Comparison of ENCODE assay signal across 9 mouse cellular contexts in the genomic region with DNA sequence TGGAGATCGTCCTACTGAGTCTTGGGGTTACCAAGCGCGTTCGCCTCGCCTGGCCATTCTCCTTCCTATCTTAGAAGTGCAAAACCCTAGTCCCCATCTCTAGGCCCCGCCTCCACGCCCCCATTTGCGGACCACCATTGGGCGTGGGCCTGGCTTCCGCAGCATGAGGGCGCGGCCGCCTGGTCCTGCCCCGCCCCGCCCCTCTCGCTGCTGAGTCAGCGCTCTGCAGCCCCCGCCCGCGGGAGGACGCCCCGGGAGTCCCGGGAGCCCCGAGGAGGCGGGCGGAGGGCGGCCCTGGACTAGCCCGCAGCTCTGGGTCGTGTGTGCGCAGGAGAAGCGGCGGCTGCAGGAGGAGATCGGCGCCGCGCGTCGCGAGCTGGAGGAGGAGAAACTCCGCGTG. TPM values are rescaled to one million over a fixed set of nuclear protein-coding genes. Genes with fewer than 3 reads are reported as not detected.
DNase-seq lines count a peak whose midpoint lies in the region; ATAC-seq lines count a peak whose summit lies in the region.
"Had no signal": no experiment of that assay in that cellular context is flagged by ENCODE, and none has a peak within 500 bp of the region (broad histone marks: within the 10 kb centered on the region; RNA-seq: fewer than 3 reads in every experiment).

No protein-coding gene starts in this region.

- H3K4me3 ChIP-seq in limb, embryonic 12.5 days (replicated peaks): peak overlapping the region; percentile 52

- under 1% methylated on average over 41 of the region's 41 CpGs for WGBS in limb, embryonic 12.5 days

- 0 out of 2 replicates have a peak overlapping the region, but pooled peaks have one; percentile 23 for H3K27ac ChIP-seq in limb, embryonic 12.5 days
- H3K27ac ChIP-seq: macrophage had no signal

- 0 out of 2 replicates have a peak, but pooled peaks cover 22% of the 10 kb centered on the region for H3K4me1 ChIP-seq in limb, embryonic 12.5 days (replicated peaks)

- peak; percentile 53 for ATAC-seq in limb, embryonic 12.5 days (ENCODE audit: insufficient number of reproducible peaks, insufficient read depth, low FRiP score, low TSS enrichment, low read depth)

- H3K4me2 ChIP-seq in limb, embryonic 12.5 days: peak overlapping the region; percentile 83

- H3K9ac ChIP-seq in limb, embryonic 12.5 days (replicated peaks): peak overlapping the region; percentile 58

- peaks cover 81% of the 10 kb centered on the region for H3K27me3 ChIP-seq in limb, embryonic 12.5 days

- peak; percentile 53 to 67 for DNase-seq in layer of hippocampus, postnatal 10 days (ENCODE audit: low spot score in 2 of 2)
- DNase-seq in layer of hippocampus, adult 11-12 months (ENCODE audit: low spot score): no peak
- DNase-seq in adrenal gland, postnatal 25 days: peak; percentile 70
- peak; percentile 62 for DNase-seq in gastrocnemius, postnatal 25 days
- DNase-seq in naive thymus-derived CD4-positive, alpha-beta T cell, adult 2 months (ENCODE audit: low read depth): peak; percentile 44
- peak; percentile 88 for DNase-seq in thymus, postnatal 14 days
- DNase-seq in cerebellum, adult 9-10 months: no peak

- no peaks in the 10 kb centered on the region for H3K36me3 ChIP-seq in limb, embryonic 12.5 days

- no peaks in the 10 kb centered on the region for H3K9me3 ChIP-seq in limb, embryonic 12.5 days

RNA-seq across cellular contexts. Expression of a gene that starts 4.6 kb away (rescaled TPM):
- 10 to 100 TPM; 11.2 to 13.5 TPM for total RNA-seq in layer of hippocampus, postnatal 10 days (2021)
- 0.76 and 1.4 TPM in 2 replicates for total RNA-seq in adrenal gland, postnatal 25 days (2021)
- under 1 TPM; 0.26 to 0.32 TPM for total RNA-seq in gastrocnemius, postnatal 25 days (2021)
- 4.7 and 6.7 TPM in 2 replicates for polyA plus RNA-seq in limb, embryonic 12.5 days (2016; fragmentation: Nextera tagmentation; extraction: Ambion mirVana)

RNA-seq across cellular contexts. Expression of a gene that starts 13.9 kb away (rescaled TPM):
- total RNA-seq in layer of hippocampus, postnatal 10 days (2021): not detected
- not detected in 2 replicates for total RNA-seq in adrenal gland, postnatal 25 days (2021)
- 1 to 10 TPM; 3.3 to 5.9 TPM for total RNA-seq in gastrocnemius, postnatal 25 days (2021)
- 0.64 TPM in 1 of 2 replicates, not detected in the other for polyA plus RNA-seq in limb, embryonic 12.5 days (2016; fragmentation: Nextera tagmentation; extraction: Ambion mirVana)

RNA-seq across cellular contexts. Expression of a gene that starts 16.5 kb away (rescaled TPM):
- 1 to 10 TPM; 1.4 to 1.7 TPM for total RNA-seq in layer of hippocampus, postnatal 10 days (2021)
- total RNA-seq in adrenal gland, postnatal 25 days (2021): 2.5 and 3.6 TPM in 2 replicates
- 1 to 10 TPM in 1 of 2 experiments, under 1 TPM in 1; 0.69 to 1.2 TPM for total RNA-seq in gastrocnemius, postnatal 25 days (2021)
- 0.61 and 0.68 TPM in 2 replicates for polyA plus RNA-seq in limb, embryonic 12.5 days (2016; fragmentation: Nextera tagmentation; extraction: Ambion mirVana)

RNA-seq across cellular contexts. Expression of a gene that starts 18.9 kb away (rescaled TPM):
- not detected for total RNA-seq in layer of hippocampus, postnatal 10 days (2021)
- not detected in 2 replicates for total RNA-seq in adrenal gland, postnatal 25 days (2021)
- not detected for total RNA-seq in gastrocnemius, postnatal 25 days (2021)
- not detected in 2 replicates for polyA plus RNA-seq in limb, embryonic 12.5 days (2016; fragmentation: Nextera tagmentation; extraction: Ambion mirVana)
- polyA plus RNA-seq: macrophage had no signal

RNA-seq across cellular contexts. Expression of a gene that starts 24.6 kb away (rescaled TPM):
- under 1 TPM; 0.49 to 0.66 TPM for total RNA-seq in layer of hippocampus, postnatal 10 days (2021)
- 0.67 TPM in 1 of 2 replicates, not detected in the other for total RNA-seq in adrenal gland, postnatal 25 days (2021)
- total RNA-seq in gastrocnemius, postnatal 25 days (2021): under 1 TPM; 0.33 to 0.35 TPM
- 0.73 and 1.6 TPM in 2 replicates for polyA plus RNA-seq in limb, embryonic 12.5 days (2016; fragmentation: Nextera tagmentation; extraction: Ambion mirVana)
- polyA plus RNA-seq: macrophage had no signal

Comparison
In these comparisons a context has a peak if more than half of its experiments do, and no peak if none do; other contexts are left out.
1. DNase-seq: peak in layer of hippocampus, postnatal 10 days (2 of 2), adrenal gland, postnatal 25 days (single experiment), gastrocnemius, postnatal 25 days (single experiment), naive thymus-derived CD4-positive, alpha-beta T cell, adult 2 months (single experiment) and thymus, postnatal 14 days (single experiment); none in layer of hippocampus, adult 11-12 months (single experiment) and cerebellum, adult 9-10 months (single experiment).